Mouse (Mus musculus) neural tube, embryonic 15.5 days (tissue): ENCODE results near the gene Snai3. TPM values are rescaled to one million over a fixed set of nuclear protein-coding genes. Genes with fewer than 3 reads are reported as not detected.

ENCODE experiments used
- ATAC-seq: fragments of 200-750 bp; cut with Nextera tagmentation; 2 replicates; pipeline ENCODE4 v1.8.0; 2017; ENCODE audit warnings: mild to moderate bottlenecking, moderate TSS enrichment, moderate library complexity; ENCODE audit not compliant: low FRiP score
- H3K27ac ChIP-seq: fragments of 300-500 bp; sonication (generic); replicated peaks from 2 replicates; pipeline ENCODE4 v1.5.1; 2015; ENCODE audit warnings: mild to moderate bottlenecking, inconsistent platforms
- H3K27me3 ChIP-seq: fragments of 300-500 bp; sonication (generic); replicated peaks from 2 replicates; pipeline ENCODE4 v1.6.1; 2015; ENCODE audit warnings: inconsistent platforms
- H3K36me3 ChIP-seq: fragments of 300-500 bp; sonication (generic); 2 replicates; pipeline ENCODE4 v1.6.1; 2015; ENCODE audit warnings: inconsistent platforms
- H3K4me1 ChIP-seq: fragments of 300-500 bp; sonication (generic); 2 replicates; pipeline ENCODE4 v1.6.1; 2015; ENCODE audit warnings: inconsistent platforms
- H3K4me2 ChIP-seq: fragments of 300-500 bp; sonication (generic); 2 replicates; pipeline ENCODE4 v1.6.1; 2015; ENCODE audit warnings: inconsistent platforms, mild to moderate bottlenecking, moderate library complexity
- H3K4me3 ChIP-seq: fragments of 300-500 bp; sonication (generic); replicated peaks from 2 replicates; pipeline ENCODE4 v1.5.1; 2015; ENCODE audit warnings: mild to moderate bottlenecking, inconsistent platforms
- H3K9ac ChIP-seq: fragments of 300-500 bp; sonication (generic); replicated peaks from 2 replicates; pipeline ENCODE4 v1.6.1; 2015; ENCODE audit warnings: mild to moderate bottlenecking, inconsistent platforms
- H3K9me3 ChIP-seq: fragments of 300-500 bp; sonication (generic); replicated peaks from 2 replicates; pipeline ENCODE4 v1.6.1; 2016; ENCODE audit warnings: inconsistent platforms
- WGBS: fragments of 180-500 bp; shearing (Covaris S2); methylation state at CpG from one replicate; pipeline ENCODE4 v1.1.7; 2015; ENCODE audit warnings: mixed read lengths; 5-methylcytosine and 5-hydroxymethylcytosine counted together
- polyA plus RNA-seq: library from polyadenylated mRNA; unstranded; fragments of >200 nt; fragmentation: Nextera tagmentation; extraction: Ambion mirVana; gene quantifications from 2 replicates; pipeline ENCODE4 v1.2.1, GENCODE M21; 2015

The Snai3 gene
- polyA plus RNA-seq, 1 experiment from 2014 or later = 0.12 TPM

DNA sequence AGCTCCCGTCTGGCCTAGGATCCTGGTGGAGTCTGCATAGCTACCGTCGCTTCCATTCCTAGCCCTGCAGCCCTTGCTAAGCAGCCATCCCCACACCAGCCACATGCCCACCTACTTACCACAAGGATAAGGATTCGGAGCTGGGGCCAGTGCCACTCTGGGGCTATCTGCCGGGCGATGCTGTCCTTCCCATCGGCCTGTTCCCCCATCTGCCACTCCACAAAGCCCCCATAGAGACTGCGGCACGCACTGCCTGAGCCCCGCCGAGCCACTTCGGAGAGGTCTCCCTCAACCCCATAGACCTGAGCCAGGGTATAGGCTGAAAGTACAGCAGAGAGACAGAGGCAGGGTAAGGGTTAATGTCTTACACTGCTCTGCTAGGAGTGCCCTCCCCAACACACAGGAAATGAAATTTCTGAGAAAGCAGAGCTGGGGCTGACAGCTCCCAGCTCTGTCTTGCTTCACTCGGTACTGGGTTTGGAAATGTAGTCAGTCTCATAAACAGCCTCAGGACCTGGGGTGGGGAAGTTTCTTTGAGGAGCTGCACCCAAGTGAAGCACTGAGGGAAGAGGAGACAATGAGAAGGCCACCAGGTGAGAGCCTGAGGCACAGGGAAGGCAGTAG is 22.7 kb downstream of the Snai3 start:
- H3K27ac ChIP-seq = no peak overlapping the region
- H3K36me3 ChIP-seq = peaks cover 58% of the 10 kb centered on the region
- no peak overlapping the region for H3K9ac ChIP-seq
- no peaks in the 10 kb centered on the region for H3K27me3 ChIP-seq
- H3K4me1 ChIP-seq = peaks cover 17% of the 10 kb centered on the region
- H3K4me3 ChIP-seq = no peak overlapping the region
- H3K9me3 ChIP-seq = no peaks in the 10 kb centered on the region
- no peak overlapping the region for H3K4me2 ChIP-seq
- no peak for ATAC-seq
- WGBS = 94% methylated on average over 13 of the region's 13 CpGs

- Histone ChIP-seq H3K4me2 (no peak overlapping the region), H3K27ac (no peak overlapping the region), H3K4me3 (no peak overlapping the region), H3K36me3 (peaks cover 58% of the 10 kb centered on the region), H3K27me3 (no peaks in the 10 kb centered on the region), H3K4me1 (peaks cover 18% of the 10 kb centered on the region), H3K9me3 (no peaks in the 10 kb centered on the region), H3K9ac (no peak overlapping the region)
- ATAC-seq = no peak
- 91% methylated on average over 20 of the region's 20 CpGs for WGBS
These were observed 23.9 kb downstream of the Snai3 start for GRCm38 (mm10) chr8:122436586-122437125.

DNA sequence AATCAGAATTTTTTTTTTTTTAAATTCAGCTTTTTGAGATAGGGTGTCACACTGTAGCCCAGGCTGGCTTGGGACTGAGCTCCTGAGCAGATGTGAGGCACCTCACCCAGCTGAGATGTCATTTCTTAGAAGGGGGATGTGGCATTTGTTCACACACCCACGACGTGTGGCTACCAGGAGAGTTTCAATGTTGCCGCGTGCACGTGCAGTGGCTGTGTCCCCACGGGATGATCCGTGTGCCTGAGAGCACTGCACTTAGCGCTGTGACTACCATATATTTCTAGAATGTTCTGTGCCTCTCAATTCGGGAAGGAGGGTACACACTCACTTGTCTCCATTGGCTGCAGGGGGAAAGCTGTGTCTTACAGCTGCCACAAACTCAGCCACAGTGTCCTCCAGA is 24.4 kb downstream of the Snai3 start:
- Histone ChIP-seq H3K4me3 (no peak overlapping the region), H3K9me3 (no peaks in the 10 kb centered on the region), H3K27me3 (no peaks in the 10 kb centered on the region), H3K4me2 (no peak overlapping the region), H3K9ac (no peak overlapping the region), H3K36me3 (peaks cover 58% of the 10 kb centered on the region), H3K4me1 (peaks cover 13% of the 10 kb centered on the region), H3K27ac (no peak overlapping the region)
- 95% methylated on average over 9 of the region's 9 CpGs for WGBS
- ATAC-seq = no peak

DNA sequence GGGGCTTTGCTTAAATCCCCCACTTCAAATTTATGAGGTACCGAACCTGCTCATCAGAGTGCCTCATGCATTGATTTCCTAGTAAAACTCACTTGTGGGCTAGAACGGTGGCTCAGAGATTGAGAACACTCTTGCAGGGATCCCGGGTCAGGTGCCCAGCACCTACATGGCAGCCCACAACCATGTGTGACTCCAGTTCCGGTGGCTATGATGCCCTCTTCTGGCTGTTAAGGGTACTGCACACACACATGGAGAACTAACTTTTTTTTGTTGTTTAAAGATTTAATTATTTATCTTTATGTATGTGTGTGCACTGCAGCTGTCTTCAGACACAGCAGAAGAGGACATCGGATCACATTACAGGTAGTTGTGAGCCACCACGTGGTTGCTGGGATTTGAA is 25.2 kb downstream of the Snai3 start:
- ATAC-seq = no peak
- H3K36me3 ChIP-seq = peaks cover 58% of the 10 kb centered on the region
- no peaks in the 10 kb centered on the region for H3K27me3 ChIP-seq

DNA sequence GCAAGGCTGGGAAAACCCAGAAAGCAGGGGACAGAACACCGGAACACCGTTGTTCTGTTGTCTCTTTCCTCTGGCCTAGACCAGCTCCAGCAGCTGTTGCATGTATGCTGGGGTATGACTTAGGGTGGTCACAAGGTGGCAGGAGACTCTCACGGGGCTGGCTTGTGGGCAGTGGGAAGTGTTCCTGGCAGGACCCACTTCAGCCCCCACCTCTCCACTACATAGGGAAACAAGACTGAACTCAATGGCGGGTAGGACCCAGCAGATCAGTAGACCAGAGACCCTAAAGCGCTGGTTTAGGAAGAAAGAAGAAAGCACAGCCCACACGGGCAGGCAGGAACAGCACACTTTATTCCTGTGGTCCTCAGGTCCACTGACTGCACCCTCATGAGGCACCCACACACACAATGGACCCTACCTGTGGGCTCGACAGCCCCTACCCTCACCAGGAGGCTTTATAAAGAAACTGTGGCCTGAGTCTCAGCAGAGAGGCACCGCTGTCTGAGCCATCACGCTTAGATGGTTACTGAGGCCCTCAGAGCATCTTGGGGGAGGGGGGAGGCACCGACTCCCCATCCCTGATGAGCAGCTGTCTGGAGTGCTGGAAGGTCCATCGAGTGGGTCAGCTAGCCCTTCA is 27.1 kb downstream of the Snai3 start:
- H3K27ac ChIP-seq = 0 out of 2 replicates have a peak overlapping the region, but pooled peaks have one; percentile 60
- H3K36me3 ChIP-seq = peaks cover 41% of the 10 kb centered on the region
- H3K4me1 ChIP-seq = peaks cover 12% of the 10 kb centered on the region
- no peaks in the 10 kb centered on the region for H3K9me3 ChIP-seq
- 0 out of 2 replicates have a peak, but pooled peaks have one; percentile 32 for ATAC-seq
- no peak overlapping the region for H3K9ac ChIP-seq
- 63% methylated on average over 11 of the region's 11 CpGs for WGBS
- peak overlapping the region; percentile 59 for H3K4me2 ChIP-seq
- H3K4me3 ChIP-seq = no peak overlapping the region
- no peaks in the 10 kb centered on the region for H3K27me3 ChIP-seq

More for the DNA sequence above, 25.2 kb downstream of the Snai3 start:
- Histone ChIP-seq H3K4me2 (no peak overlapping the region), H3K9me3 (no peaks in the 10 kb centered on the region), H3K9ac (no peak overlapping the region), H3K4me3 (no peak overlapping the region), H3K27ac (no peak overlapping the region), H3K4me1 (peaks cover 12% of the 10 kb centered on the region)
- 93% methylated on average over 6 of the region's 6 CpGs for WGBS

- Histone ChIP-seq H3K27me3 (no peaks in the 10 kb centered on the region), H3K4me2 (peak within 1 kb of the TSS; percentile 59), H3K4me3 (peak within 1 kb of the TSS; percentile 37), H3K9me3 (no peaks in the 10 kb centered on the region), H3K4me1 (peaks cover 12% of the 10 kb centered on the region), H3K36me3 (peaks cover 34% of the 10 kb centered on the region), H3K9ac (peak within 1 kb of the TSS; percentile 37; the same call in 1 of the 2 replicates), H3K27ac (peak within 1 kb of the TSS; percentile 60)
- 8% methylated on average over 45 of the region's 45 CpGs for WGBS
- ATAC-seq = peak; percentile 30; the same call in 1 of the 2 replicates
These were observed 27.9 kb downstream of the Snai3 start, which contains the start of gene Cyba for GRCm38 (mm10) chr8:122432443-122433268. TSS of gene Cyba (minus strand) at chr8:122432930.

DNA sequence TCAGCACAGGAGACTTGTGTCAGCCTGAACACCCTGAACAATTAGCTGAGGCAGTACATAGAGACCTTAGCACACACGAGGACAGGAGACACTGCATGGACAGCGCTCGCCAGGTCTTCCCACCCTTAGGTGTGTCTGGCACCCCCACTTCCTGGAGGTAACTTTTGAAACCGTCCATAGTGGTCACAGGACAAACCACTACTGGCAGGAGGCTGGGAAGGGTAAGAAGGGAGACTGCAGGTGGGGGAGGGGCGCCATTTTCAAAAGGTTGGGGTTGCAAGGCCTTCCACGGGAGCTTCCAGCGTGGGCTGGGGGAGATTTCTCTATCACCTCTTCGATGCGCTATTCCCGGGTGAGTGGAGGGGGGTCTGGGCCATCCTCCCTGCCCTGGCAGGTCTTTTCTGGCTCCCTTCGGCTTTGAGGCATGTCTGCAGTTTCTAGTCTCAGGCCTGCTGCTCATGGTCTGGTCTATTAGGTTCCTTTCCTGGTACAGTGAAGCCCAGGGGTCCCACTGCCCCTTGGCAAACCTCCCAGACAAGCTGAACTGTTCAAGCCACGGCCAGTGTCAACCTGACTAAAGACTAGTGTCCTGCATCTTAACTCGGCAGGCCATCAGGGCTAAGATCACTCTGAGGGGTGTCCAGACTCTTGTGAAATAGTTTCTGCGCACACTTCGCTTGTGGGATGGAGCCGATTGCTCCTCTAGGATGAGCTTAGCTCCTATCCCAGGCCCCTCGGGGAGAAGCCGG is 28.7 kb downstream of the Snai3 start:
- Histone ChIP-seq H3K9ac (peak overlapping the region; percentile 37; the same call in 1 of the 2 replicates), H3K27ac (peak overlapping the region; percentile 60; the same call in 1 of the 2 replicates), H3K36me3 (peaks cover 26% of the 10 kb centered on the region), H3K9me3 (no peaks in the 10 kb centered on the region), H3K4me2 (peak overlapping the region; percentile 59), H3K4me3 (peak overlapping the region; percentile 37), H3K4me1 (peaks cover 12% of the 10 kb centered on the region), H3K27me3 (no peaks in the 10 kb centered on the region)
- 38% methylated on average over 18 of the region's 18 CpGs for WGBS
- ATAC-seq = no peak

DNA sequence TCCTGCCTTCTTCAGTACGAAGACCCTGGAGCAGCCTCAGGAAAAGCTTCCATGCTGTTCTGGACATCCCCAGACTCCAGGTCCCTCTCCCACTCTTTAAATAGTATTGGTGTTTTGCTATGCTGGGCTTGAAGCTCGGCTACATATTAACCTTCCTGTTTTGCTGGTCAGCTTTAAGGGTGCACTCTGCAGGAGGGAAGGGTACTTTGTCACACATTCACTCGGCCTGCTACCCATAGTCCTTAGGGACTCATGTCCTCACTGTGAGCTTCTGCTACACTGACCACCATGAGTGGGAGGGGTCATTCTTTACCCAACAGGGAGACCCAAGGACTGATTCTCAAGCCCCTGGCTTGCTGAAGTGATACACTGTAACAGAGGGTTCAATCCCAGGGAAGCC is 29.9 kb downstream of the Snai3 start:
- Histone ChIP-seq H3K4me3 (no peak overlapping the region), H3K9ac (no peak overlapping the region), H3K27ac (no peak overlapping the region), H3K4me2 (no peak overlapping the region), H3K27me3 (no peaks in the 10 kb centered on the region), H3K9me3 (no peaks in the 10 kb centered on the region), H3K36me3 (peaks cover 14% of the 10 kb centered on the region), H3K4me1 (peaks cover 12% of the 10 kb centered on the region)
- no peak for ATAC-seq
- 88% methylated on average over 3 of the region's 3 CpGs for WGBS

GRCm38 (mm10) chr8:122430058-122430636 is 30.4 kb downstream of the Snai3 start:
- 89% methylated on average over 10 of the region's 10 CpGs for WGBS
- H3K9ac ChIP-seq = no peak overlapping the region
- H3K27ac ChIP-seq = no peak overlapping the region
- no peak overlapping the region for H3K4me2 ChIP-seq
- no peaks in the 10 kb centered on the region for H3K27me3 ChIP-seq
- no peak for ATAC-seq
- peaks cover 12% of the 10 kb centered on the region for H3K4me1 ChIP-seq
- peaks cover 9% of the 10 kb centered on the region for H3K36me3 ChIP-seq
- no peak overlapping the region for H3K4me3 ChIP-seq
- no peaks in the 10 kb centered on the region for H3K9me3 ChIP-seq

GRCm38 (mm10) chr8:122428163-122428562 is 32.4 kb downstream of the Snai3 start:
- 94% methylated on average over 9 of the region's 9 CpGs for WGBS
- no peaks in the 10 kb centered on the region; the same call in 1 of the 2 replicates for H3K36me3 ChIP-seq
- H3K4me1 ChIP-seq = peaks cover 12% of the 10 kb centered on the region
- no peak overlapping the region for H3K4me3 ChIP-seq
- no peak for ATAC-seq
- H3K9ac ChIP-seq = no peak overlapping the region
- H3K27me3 ChIP-seq = no peaks in the 10 kb centered on the region
- no peak overlapping the region for H3K4me2 ChIP-seq
- H3K9me3 ChIP-seq = no peaks in the 10 kb centered on the region
- H3K27ac ChIP-seq = no peak overlapping the region
